Mouse (Mus musculus): ENCODE measurements around the gene Plet1. TPM values are rescaled to one million over a fixed set of nuclear protein-coding genes. Genes with fewer than 3 reads are reported as not detected.
A peak's percentile ranks its signal among the peaks of the same experiment; 100 is the strongest.

Gene Plet1
- total RNA-seq (2021) = not detected
- long read RNA-seq, experiment 1 = 0 reads
- long read RNA-seq, experiment 2 = 0 reads

- intact Hi-C loops (cut with DNase I) = no loop called here
- TF ChIP-seq CTCF (IDR thresholded peaks at IDR 0.05) = no peak
- no peak for DNase-seq (ENCODE audit: extremely low spot score in 1 of 2, low spot score in 2 of 2)
- H3K27ac ChIP-seq = no peak within 1 kb of the TSS
- no peak within 1 kb of the TSS for H3K4me3 ChIP-seq
Observed at GRCm38 (mm10) chr9:50494311-50494710, at the start of gene Plet1. TSS of gene Plet1 (plus strand) at chr9:50494525.

DNA sequence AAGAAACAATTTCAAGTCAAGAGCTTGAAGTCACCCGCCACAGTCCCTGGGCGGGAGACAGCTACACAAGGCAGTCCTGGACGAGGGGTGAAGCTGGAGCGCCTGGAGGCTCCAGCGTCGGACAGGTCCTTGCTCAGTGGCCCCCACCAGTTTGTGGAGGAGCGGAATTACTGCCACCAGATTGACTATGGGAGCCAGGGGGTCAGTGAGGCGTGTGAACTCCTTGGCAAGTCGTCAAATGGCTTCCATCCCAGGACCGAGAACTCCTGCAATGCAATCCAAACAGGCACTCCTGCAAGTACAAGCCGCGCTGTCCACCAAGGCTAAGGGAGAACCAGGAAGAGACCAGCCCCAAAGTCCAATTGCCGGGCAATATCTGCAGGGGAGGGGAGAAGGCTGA is 45.3 kb upstream of the Plet1 start:
- peak in 1 of 2 experiments; percentile 28 for DNase-seq (ENCODE audit: extremely low spot score in 1 of 2, low spot score in 2 of 2)
- Histone ChIP-seq H3K4me3 (no peak overlapping the region), H3K27ac (no peak overlapping the region)
- intact Hi-C loops (cut with DNase I) = loop anchor here (10.0 kb wide), 1 partner anchor 206 kb away; the partner anchor contains the start of gene Dlat
- TF ChIP-seq CTCF (IDR thresholded peaks at IDR 0.05) = no peak

DNA sequence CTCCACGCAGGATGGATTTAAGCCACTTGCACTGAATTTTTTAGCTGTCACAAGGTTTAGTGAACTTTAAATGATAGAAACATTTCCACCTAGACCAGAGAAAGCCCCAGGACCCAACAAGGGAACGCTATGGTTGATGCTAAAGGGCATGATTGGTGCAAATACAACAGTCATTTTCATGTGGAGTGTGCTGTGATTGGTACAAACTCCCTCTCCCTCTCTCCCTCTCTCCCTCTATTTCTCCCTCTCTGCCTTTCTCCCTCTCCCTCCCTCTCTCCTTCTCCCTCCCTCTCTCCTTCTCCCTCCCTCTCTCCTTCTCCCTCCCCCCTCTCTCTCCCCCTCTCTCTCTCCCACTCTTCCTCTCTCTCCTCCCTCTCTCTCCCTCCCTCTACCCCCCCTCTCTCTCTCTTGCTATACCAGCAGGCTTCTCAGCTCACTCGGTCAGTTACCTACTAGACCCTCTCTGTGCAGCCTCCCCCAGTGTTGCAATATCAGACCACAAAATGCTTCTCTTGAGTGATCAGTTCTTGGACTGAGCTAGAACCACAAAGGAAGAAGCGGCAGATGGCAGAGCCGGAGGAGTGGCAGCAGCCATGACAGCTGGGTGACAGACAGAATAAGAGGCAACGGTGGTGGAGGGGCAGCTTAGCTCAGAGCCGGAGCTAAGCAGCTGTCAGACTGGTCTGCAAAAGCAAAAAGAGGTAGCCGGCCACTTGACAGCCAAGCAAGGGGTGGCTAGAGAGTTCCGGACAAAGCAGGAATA is 42.7 kb upstream of the Plet1 start:
- no peak for TF ChIP-seq CTCF (IDR thresholded peaks at IDR 0.05)
- intact Hi-C loops (cut with DNase I) = loop anchor here (2.0 kb wide), 1 partner anchor 77 kb away; the partner anchor contains the start of gene Pts
- peak overlapping the region; percentile 24 for H3K4me3 ChIP-seq
- peak in 1 of 2 experiments; percentile 21 for DNase-seq (ENCODE audit: extremely low spot score in 1 of 2, low spot score in 2 of 2)
- peak overlapping the region; percentile 34 for H3K27ac ChIP-seq

- DNase-seq (ENCODE audit: extremely low spot score in 1 of 2, low spot score in 2 of 2) = peak; percentile 82
- peak overlapping the region; percentile 34 for H3K27ac ChIP-seq
- peak; percentile 99 for TF ChIP-seq CTCF (IDR thresholded peaks at IDR 0.05)
- intact Hi-C loops (cut with DNase I) = loop anchor here (2.0 kb wide), 1 partner anchor 76 kb away; the partner anchor contains the start of gene Pts
- peak overlapping the region; percentile 24 for H3K4me3 ChIP-seq
Observed at GRCm38 (mm10) chr9:50452303-50452775, 42.0 kb upstream of the Plet1 start.

GRCm38 (mm10) chr9:50457596-50457995 is 36.7 kb upstream of the Plet1 start:
- H3K4me3 ChIP-seq = no peak overlapping the region
- H3K27ac ChIP-seq = no peak overlapping the region
- intact Hi-C loops (cut with DNase I) = no loop called here
- no peak for DNase-seq (ENCODE audit: extremely low spot score in 1 of 2, low spot score in 2 of 2)
- TF ChIP-seq CTCF (IDR thresholded peaks at IDR 0.05) = no peak

- Histone ChIP-seq H3K4me3 (no peak overlapping the region), H3K27ac (no peak overlapping the region)
- no peak for TF ChIP-seq CTCF (IDR thresholded peaks at IDR 0.05)
- no peak for DNase-seq (ENCODE audit: extremely low spot score in 1 of 2, low spot score in 2 of 2)
- intact Hi-C loops (cut with DNase I) = no loop called here
Observed at GRCm38 (mm10) chr9:50459537-50459936, 34.8 kb upstream of the Plet1 start.

GRCm38 (mm10) chr9:50462494-50463204 is 31.7 kb upstream of the Plet1 start:
- no peak overlapping the region for H3K27ac ChIP-seq
- intact Hi-C loops (cut with DNase I) = loop anchor here (1.0 to 5.0 kb wide), 2 partner anchors 66 to 690 kb away; partner anchors contain the start of gene Pts
- TF ChIP-seq CTCF (IDR thresholded peaks at IDR 0.05) = peak; percentile 85
- H3K4me3 ChIP-seq = no peak overlapping the region
- DNase-seq (ENCODE audit: extremely low spot score in 1 of 2, low spot score in 2 of 2) = peak; percentile 57 to 59

DNA sequence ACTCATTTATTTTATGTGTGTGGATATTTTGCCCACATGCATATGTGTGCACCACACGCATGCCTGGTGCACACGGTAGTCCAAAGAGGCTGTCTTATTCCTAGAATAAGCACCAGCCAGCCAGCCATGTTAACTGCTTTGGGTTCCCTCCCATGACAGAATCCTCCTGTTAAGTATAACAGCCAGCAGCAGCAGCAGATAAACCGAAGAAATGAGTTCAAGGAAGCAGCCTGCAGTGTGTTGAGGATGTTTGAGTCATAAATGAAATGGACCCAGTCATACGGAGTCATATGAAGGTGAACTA is 31.2 kb upstream of the Plet1 start:
- TF ChIP-seq CTCF (IDR thresholded peaks at IDR 0.05) = no peak
- Histone ChIP-seq H3K4me3 (no peak overlapping the region), H3K27ac (no peak overlapping the region)
- DNase-seq (ENCODE audit: extremely low spot score in 1 of 2, low spot score in 2 of 2) = no peak
- intact Hi-C loops (cut with DNase I) = loop anchor here (1.0 to 5.0 kb wide), 2 partner anchors 65 to 689 kb away; partner anchors contain the start of gene Pts

DNA sequence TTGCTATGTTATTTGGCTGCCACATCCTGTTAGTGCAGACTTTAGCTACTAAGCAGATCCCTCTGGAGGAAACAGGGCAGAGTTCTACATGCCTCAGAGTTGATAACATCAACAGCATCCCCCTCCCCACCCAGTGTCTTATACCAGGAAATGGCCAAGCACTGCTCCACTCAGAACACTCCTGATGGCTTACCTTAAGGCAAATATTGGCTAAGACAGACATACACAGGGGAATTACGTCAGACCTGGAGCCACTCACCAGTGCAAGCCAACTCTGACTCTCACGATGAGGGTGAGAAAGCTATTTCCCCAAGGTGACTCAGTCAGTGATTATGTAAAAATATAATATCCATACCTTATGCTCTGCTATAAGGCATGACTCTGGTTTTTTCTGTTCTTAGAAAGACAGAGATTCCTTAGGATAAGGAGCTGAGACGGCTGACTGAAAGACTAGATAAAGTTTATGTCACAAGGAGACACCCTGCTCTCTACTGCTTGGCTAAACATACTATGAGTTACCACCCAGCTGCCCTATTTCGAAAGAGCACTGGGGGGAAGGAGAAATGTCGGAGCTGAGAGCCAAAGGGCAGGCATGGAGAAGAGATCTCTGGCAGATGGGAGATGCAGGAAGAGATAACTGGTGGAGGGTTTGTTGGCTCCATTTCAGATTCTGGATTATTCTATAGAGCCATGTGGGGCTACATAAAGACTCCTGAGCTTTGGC is 23.8 kb upstream of the Plet1 start:
- Histone ChIP-seq H3K27ac (no peak overlapping the region), H3K4me3 (no peak overlapping the region)
- no peak for TF ChIP-seq CTCF (IDR thresholded peaks at IDR 0.05)
- intact Hi-C loops (cut with DNase I) = no loop called here
- DNase-seq (ENCODE audit: extremely low spot score in 1 of 2, low spot score in 2 of 2) = no peak

DNA sequence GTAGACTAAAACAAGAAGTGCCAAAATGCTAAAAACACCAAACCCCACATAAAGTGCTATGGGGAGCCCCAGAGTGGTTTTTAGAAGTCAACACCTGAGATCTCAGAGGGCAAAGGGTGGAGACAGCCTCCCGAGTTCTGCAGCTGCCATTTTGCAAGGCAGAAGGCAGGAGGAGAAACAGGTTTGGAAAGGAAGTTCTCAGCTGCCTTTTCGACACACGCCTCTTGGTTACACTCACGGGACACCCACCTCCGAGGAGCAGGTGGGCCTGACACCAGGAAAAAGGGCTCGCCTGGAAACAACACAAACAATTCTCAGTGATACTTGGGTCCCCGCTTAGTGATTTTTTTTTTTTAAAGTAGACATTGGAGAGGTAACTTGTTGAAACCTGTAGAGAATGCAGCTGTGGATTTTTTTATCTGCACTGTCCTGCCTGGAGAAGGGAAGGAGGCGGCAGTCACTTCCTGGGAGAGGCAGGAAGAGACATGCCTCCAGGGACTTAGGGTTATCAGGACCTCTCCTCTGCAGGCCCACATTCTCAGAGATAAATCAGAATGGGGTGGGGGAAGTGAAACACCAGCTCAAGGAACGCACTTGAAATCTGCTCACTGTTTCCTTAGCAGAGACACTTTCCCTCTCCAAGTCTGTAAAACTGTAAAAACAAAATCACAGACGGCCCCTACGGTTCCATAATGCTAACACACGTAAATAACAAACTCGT is 23.0 kb upstream of the Plet1 start:
- H3K4me3 ChIP-seq = no peak overlapping the region
- no peak overlapping the region for H3K27ac ChIP-seq
- no peak for DNase-seq (ENCODE audit: extremely low spot score in 1 of 2, low spot score in 2 of 2)
- intact Hi-C loops (cut with DNase I) = no loop called here
- TF ChIP-seq CTCF (IDR thresholded peaks at IDR 0.05) = no peak

DNA sequence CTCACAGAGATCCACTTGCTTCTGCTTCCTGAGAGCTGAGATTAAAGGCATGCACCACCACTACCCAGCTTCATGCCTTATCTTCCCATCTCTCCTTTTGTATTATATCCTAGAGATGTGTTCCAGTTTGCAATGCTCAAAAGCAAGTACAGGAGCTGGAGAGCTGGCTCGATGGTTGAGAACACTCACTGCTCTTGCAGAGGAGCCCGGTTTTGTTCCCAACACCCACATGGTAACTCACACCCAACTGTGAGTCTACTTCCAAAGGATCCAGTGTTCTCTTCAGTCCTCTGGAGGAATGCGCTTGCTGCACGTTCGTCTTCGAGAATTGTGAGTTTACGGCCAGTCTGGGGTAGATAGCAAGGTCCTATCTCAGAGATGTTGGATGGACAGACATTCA is 19.0 kb upstream of the Plet1 start:
- no peak for TF ChIP-seq CTCF (IDR thresholded peaks at IDR 0.05)
- no peak for DNase-seq (ENCODE audit: extremely low spot score in 1 of 2, low spot score in 2 of 2)
- no peak overlapping the region for H3K27ac ChIP-seq
- intact Hi-C loops (cut with DNase I) = loop anchor here (5.0 kb wide), 1 partner anchor 42 kb away; no protein-coding TSS in a partner anchor
- no peak overlapping the region for H3K4me3 ChIP-seq

Measured in left cerebral cortex, adult 2 months (tissue).